Mouse (Mus musculus): ENCODE results near the gene Timp1.

DNA sequence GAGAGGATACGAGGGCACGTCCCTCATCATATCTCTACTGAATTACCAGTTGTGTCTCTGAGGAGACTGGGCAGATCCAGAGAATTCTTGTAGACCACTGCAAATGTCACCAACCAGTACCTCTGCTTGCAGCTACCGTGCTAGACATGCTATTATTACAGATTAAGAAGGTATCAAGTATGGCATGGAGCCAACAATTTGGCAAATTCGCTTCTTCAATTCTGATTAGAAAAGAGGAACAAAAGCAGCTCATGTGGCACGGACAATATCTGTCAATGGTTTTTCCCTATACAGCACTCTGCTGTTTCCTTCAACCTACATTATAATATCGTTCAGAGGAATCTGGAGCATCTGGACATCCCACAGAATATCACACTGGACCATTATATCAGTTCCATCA is 43.8 kb downstream of the Timp1 start:
- TF ChIP-seq TCF12 (IDR thresholded peaks at IDR 0.05; ENCODE audit: insufficient read depth, poor library complexity, severe bottlenecking) (no peak), E2F4 (IDR thresholded peaks at IDR 0.05; ENCODE audit: insufficient read depth) (no peak), CEBPB (IDR thresholded peaks at IDR 0.05; ENCODE audit: insufficient read depth, poor library complexity, severe bottlenecking) (no peak), MAX (IDR thresholded peaks at IDR 0.05; ENCODE audit: low read depth) (no peak), MYOG (IDR thresholded peaks at IDR 0.05; ENCODE audit: control insufficient read depth in 1 of 3, insufficient read depth in 1 of 3, insufficient read length in 2 of 3, low read depth in 2 of 3) (no peak), POLR2A (IDR thresholded peaks at IDR 0.05; ENCODE audit: insufficient read length, low read depth) (no peak)

All from myocyte (in vitro differentiated cells).